Mouse (Mus musculus) kidney, embryonic 14.5 days (tissue): ENCODE data around the gene Spta1. TPM values are rescaled to one million over a fixed set of nuclear protein-coding genes. Genes with fewer than 3 reads are reported as not detected.

Experiments
- ATAC-seq: fragments of 200-750 bp; cut with Nextera tagmentation; 2 replicates; pipeline ENCODE4 v1.8.0; 2017; ENCODE audit warnings: moderate number of reproducible peaks, mild to moderate bottlenecking, moderate TSS enrichment, moderate library complexity; ENCODE audit not compliant: low FRiP score, low TSS enrichment
- H3K27ac ChIP-seq: fragments of 300-500 bp; sonication (generic); 2 replicates; pipeline ENCODE4 v1.5.1; 2014; ENCODE audit warnings: low read depth, mild to moderate bottlenecking, low read length, moderate library complexity, mixed read lengths
- H3K27me3 ChIP-seq: fragments of 300-500 bp; sonication (generic); 2 replicates; pipeline ENCODE4 v1.6.1; 2014; ENCODE audit warnings: mild to moderate bottlenecking, low read length; ENCODE audit not compliant: control insufficient read depth, insufficient read depth
- H3K36me3 ChIP-seq: fragments of 300-500 bp; sonication (generic); 2 replicates; pipeline ENCODE4 v1.6.1; 2014; ENCODE audit warnings: low read length, mixed read lengths; ENCODE audit not compliant: control insufficient read depth, insufficient read depth
- H3K4me1 ChIP-seq: fragments of 300-500 bp; sonication (generic); 2 replicates; pipeline ENCODE4 v1.6.1; 2014; ENCODE audit warnings: low read length, mixed read lengths; ENCODE audit not compliant: control insufficient read depth, insufficient read depth
- H3K4me2 ChIP-seq: fragments of 300-500 bp; sonication (generic); replicated peaks from 2 replicates; pipeline ENCODE4 v1.6.1; 2014; ENCODE audit warnings: low read depth, mild to moderate bottlenecking, low read length
- H3K4me3 ChIP-seq: fragments of 300-500 bp; sonication (generic); 2 replicates; pipeline ENCODE4 v1.5.1; 2014; ENCODE audit warnings: mild to moderate bottlenecking, low read length
- H3K9ac ChIP-seq: fragments of 300-500 bp; sonication (generic); 2 replicates; pipeline ENCODE4 v1.6.1; 2014; ENCODE audit warnings: low read depth, mild to moderate bottlenecking, low read length, moderate library complexity
- H3K9me3 ChIP-seq: fragments of 300-500 bp; sonication (generic); 2 replicates; pipeline ENCODE4 v1.6.1; 2016; ENCODE audit warnings: low read length; ENCODE audit not compliant: control insufficient read depth
- WGBS: fragments of 180-500 bp; shearing (Covaris S2); extraction: QIAGEN DNeasy Blood & Tissue Kit; methylation state at CpG from one replicate; pipeline ENCODE4 v1.1.7; 2014; 5-methylcytosine and 5-hydroxymethylcytosine counted together
- polyA plus RNA-seq: library from polyadenylated mRNA; unstranded; fragments of >200 nt; fragmentation: Nextera tagmentation; extraction: Ambion mirVana; gene quantifications from 2 replicates; pipeline ENCODE4 v1.2.1, GENCODE M21; 2014

Spta1 gene
- polyA plus RNA-seq, 1 experiment from 2014 or later: 0.39 TPM

- Histone ChIP-seq H3K9me3 (no peaks in the 10 kb centered on the region), H3K4me2 (no peak overlapping the region), H3K4me1 (no peaks in the 10 kb centered on the region), H3K36me3 (no peaks in the 10 kb centered on the region), H3K27ac (no peak overlapping the region), H3K27me3 (no peaks in the 10 kb centered on the region), H3K4me3 (no peak overlapping the region), H3K9ac (no peak overlapping the region)
- 93% methylated on average over 10 of the region's 10 CpGs for WGBS
- ATAC-seq: no peak
Measured at GRCm38 (mm10) chr1:174159095-174159494, 13.5 kb upstream of the Spta1 start.

DNA sequence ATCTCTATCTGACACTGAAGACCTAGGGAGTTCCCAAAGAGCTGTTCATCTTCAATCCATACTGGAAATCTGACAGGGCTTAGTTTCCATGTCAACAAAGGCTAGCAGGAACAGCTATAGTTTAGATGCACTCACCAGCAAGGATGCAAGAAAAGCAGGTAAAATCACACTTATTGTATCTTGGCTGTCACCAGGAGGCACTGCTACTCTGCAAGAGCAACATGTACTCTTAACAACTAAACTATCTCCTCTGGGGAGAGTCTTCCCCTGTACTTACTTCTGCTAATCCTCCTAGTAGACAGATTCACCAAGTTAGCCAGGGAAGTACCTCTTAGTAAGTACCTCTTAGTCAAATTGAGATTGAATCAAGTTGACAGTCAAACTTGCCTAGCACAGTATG lies 3.6 kb upstream of the Spta1 start:
- H3K27ac ChIP-seq: no peak overlapping the region
- H3K36me3 ChIP-seq: no peaks in the 10 kb centered on the region
- H3K4me1 ChIP-seq: no peaks in the 10 kb centered on the region
- ATAC-seq: no peak
- H3K4me3 ChIP-seq: no peak overlapping the region
- no peaks in the 10 kb centered on the region for H3K9me3 ChIP-seq
- no peak overlapping the region for H3K4me2 ChIP-seq
- no peaks in the 10 kb centered on the region for H3K27me3 ChIP-seq
- no peak overlapping the region for H3K9ac ChIP-seq

DNA sequence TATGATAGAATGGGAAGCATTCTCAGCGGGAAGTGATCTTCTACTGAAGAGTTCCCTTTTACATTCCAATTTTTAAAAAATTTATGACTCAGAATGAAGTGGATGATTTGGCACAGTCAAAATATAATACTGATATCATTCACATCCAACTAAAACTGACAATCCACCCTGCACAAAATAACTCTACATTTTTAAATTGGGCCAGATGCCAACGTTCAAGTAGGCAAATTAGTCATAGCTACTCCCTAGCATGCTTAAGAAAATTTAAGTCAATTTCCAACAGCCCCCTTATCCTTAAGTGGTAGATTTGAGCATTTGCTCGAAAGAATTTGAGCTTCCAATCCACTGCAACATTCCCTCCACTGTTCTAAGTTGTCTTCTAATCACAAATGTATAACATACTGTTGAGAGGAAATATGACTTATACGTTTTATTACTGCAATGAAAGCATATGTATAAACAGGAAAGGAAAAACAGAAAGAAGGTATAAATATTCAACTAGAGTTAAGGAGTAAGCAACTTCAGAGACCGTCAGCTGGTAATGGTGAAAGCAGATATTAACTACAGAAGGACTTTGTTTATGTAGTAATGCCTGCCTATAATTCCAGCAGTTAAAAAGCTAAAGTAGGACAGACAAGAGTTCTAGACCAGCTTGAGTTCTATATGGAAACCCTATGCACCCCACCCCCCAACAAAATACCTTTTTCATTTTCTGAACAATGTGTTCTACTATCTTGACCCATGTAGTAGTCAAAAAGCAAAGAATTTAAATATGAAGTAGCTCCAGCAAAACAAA lies 1.7 kb upstream of the Spta1 start:
- no peaks in the 10 kb centered on the region for H3K36me3 ChIP-seq
- H3K27me3 ChIP-seq: no peaks in the 10 kb centered on the region
- H3K4me2 ChIP-seq: no peak overlapping the region
- no peak for ATAC-seq
- no peak overlapping the region for H3K4me3 ChIP-seq
- 73% methylated on average over 5 of the region's 5 CpGs for WGBS
- H3K9me3 ChIP-seq: no peaks in the 10 kb centered on the region
- H3K27ac ChIP-seq: no peak overlapping the region
- no peak overlapping the region for H3K9ac ChIP-seq
- H3K4me1 ChIP-seq: no peaks in the 10 kb centered on the region

DNA sequence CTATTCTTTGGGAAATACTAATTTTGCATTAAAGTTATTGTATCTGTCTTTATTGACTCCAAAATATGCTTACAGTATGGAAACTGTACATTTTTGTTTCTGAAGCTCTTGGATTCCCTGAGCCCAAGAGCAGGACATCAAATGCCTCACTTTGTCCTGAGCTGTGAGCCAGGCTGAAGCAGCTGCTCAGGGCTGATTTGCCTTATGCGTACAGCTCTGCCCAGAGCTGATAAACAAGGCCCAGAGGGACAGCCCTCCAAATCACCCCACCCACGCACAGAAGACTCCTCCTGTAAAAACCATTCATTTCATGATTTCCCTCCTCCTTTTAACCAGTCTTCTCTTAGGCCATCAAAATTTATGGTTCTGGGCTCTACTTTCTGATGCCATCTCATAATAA lies 1.0 kb upstream of the Spta1 start:
- 53% methylated on average over 2 of the region's 2 CpGs for WGBS
- ATAC-seq: no peak
- no peaks in the 10 kb centered on the region for H3K27me3 ChIP-seq

DNA sequence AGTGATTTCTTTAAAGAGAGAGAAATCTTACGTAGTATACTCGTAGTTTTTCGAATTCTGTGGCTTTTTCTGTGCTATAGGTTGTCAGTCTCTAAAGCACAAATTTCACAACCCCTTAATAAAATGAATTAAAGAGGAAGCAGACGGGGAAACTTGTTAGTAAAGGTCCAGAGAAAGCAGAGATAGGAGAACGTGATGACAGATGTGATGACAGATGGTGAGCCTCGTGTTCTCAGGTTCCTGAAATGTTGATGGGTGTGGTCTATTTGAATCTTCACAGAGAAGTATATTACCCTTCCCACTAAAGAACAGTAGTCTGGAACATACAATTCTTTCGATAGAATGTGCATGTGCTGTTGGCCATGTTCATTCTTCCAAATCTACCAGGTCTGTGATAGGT lies 32.1 kb downstream of the Spta1 start:
- Histone ChIP-seq H3K36me3 (no peaks in the 10 kb centered on the region), H3K4me1 (no peaks in the 10 kb centered on the region), H3K27ac (no peak overlapping the region), H3K27me3 (no peaks in the 10 kb centered on the region), H3K9me3 (no peaks in the 10 kb centered on the region), H3K4me3 (no peak overlapping the region), H3K9ac (no peak overlapping the region), H3K4me2 (no peak overlapping the region)
- WGBS: 79% methylated on average over 7 of the region's 7 CpGs
- ATAC-seq: no peak

More for the DNA sequence above, 1.0 kb upstream of the Spta1 start:
- no peak overlapping the region for H3K4me2 ChIP-seq
- H3K4me3 ChIP-seq: no peak overlapping the region
- no peaks in the 10 kb centered on the region for H3K36me3 ChIP-seq
- no peak overlapping the region for H3K9ac ChIP-seq
- no peak overlapping the region for H3K27ac ChIP-seq
- no peaks in the 10 kb centered on the region for H3K9me3 ChIP-seq
- no peaks in the 10 kb centered on the region for H3K4me1 ChIP-seq

DNA sequence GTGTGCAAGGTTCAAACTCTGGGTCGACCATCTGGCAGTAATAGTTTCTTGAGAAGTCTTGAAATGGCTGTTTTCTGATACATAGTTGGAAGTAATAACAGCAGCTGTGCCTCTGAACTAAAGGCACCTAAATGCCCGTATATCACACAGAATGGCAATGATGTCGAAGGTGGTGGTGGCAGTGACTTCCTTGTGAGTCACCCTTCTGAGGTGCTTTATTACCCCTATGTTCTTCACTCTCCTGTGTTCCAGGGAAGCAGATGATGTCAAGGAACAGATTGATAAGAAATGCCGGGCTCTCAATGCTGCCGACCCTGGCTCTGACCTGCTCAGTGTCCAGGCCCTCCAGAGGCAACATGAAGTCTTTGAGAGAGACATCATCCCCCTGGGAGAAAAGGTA lies 39.7 kb downstream of the Spta1 start:
- no peak overlapping the region for H3K9ac ChIP-seq
- no peaks in the 10 kb centered on the region for H3K27me3 ChIP-seq
- no peak overlapping the region for H3K27ac ChIP-seq
- H3K36me3 ChIP-seq: no peaks in the 10 kb centered on the region
- no peaks in the 10 kb centered on the region for H3K4me1 ChIP-seq
- WGBS: 85% methylated on average over 5 of the region's 5 CpGs
- ATAC-seq: no peak
- no peak overlapping the region for H3K4me3 ChIP-seq
- H3K9me3 ChIP-seq: no peaks in the 10 kb centered on the region
- H3K4me2 ChIP-seq: no peak overlapping the region

DNA sequence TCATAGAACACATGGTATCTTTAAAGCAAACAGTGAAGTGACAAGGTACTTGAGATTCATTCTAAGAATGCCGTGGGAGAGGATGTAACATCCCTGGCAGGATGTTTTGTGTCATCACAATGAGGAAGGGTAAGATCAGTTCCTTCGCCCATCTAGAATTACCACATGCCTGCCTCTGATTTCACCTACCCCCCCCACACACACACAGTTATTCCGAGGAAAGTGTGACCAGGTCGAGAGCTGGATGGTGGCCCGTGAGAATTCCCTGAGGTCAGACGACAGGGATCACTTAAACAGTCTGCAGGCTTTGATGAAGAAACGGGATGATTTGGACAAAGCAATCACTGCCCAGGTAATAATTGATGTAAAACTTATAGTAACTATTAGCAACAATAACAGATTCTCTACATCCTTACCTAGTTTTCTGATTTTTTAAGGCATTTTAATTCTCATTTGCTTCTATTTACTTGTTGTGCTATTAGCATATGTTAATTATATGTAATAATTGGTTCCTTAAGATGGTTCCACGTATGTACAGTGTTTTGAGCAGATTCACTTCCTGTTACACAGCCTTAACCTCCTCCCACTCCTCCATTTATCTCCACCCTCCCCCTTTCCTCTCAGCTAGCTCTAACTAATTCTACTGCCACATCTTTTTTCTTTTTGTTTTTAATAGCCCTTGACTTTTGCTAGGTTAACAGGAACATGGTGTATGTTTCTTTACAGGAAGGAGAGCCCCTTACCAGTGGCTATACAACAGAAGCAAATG lies 42.9 kb downstream of the Spta1 start:
- Histone ChIP-seq H3K4me2 (no peak overlapping the region), H3K27me3 (no peaks in the 10 kb centered on the region), H3K9me3 (no peaks in the 10 kb centered on the region), H3K9ac (no peak overlapping the region), H3K36me3 (no peaks in the 10 kb centered on the region), H3K4me1 (no peaks in the 10 kb centered on the region), H3K4me3 (no peak overlapping the region), H3K27ac (no peak overlapping the region)
- WGBS: 33% methylated on average over 8 of the region's 8 CpGs
- peak; percentile 49; the same call in 1 of the 2 replicates for ATAC-seq

DNA sequence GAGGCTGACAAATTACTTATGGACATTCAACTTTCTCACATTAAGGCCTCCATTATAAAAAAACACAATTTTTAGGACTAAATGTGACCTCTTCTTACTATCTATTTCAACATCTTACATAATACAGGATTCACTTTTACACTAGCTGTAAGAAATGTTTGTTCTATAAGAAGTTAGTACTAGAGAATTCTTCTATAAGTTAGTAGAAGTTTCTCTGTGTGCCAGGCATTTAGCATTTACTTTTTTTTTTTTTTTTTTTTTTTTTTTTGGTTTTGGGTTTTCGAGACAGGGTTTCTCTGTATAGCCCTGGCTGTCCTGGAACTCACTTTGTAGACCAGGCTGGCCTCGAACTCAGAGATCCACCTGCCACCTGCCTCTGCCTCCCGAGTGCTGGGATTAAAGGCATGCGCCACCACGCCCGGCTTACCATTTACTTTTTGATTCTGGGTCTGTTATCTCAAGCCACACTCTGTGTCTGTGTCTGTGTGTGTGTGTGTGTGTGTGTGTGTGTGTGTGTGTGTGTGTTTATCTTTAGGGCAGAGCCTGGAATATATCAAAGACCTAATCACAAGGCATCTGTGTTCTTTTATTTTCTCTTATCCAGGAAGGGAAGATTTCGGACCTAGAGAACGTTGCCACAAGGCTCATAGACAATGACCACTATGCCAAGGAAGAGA lies 44.1 kb downstream of the Spta1 start:
- Histone ChIP-seq H3K4me2 (no peak overlapping the region), H3K9ac (no peak overlapping the region), H3K9me3 (no peaks in the 10 kb centered on the region), H3K27me3 (no peaks in the 10 kb centered on the region), H3K36me3 (no peaks in the 10 kb centered on the region), H3K4me3 (no peak overlapping the region), H3K4me1 (no peaks in the 10 kb centered on the region), H3K27ac (no peak overlapping the region)
- ATAC-seq: no peak
- WGBS: 95% methylated on average over 8 of the region's 8 CpGs

GRCm38 (mm10) chr1:174239916-174240315 lies 67.3 kb downstream of the Spta1 start:
- WGBS: 95% methylated on average over 4 of the region's 4 CpGs
- Histone ChIP-seq H3K4me3 (no peak overlapping the region), H3K9me3 (no peaks in the 10 kb centered on the region), H3K4me2 (no peak overlapping the region), H3K27ac (no peak overlapping the region), H3K4me1 (no peaks in the 10 kb centered on the region), H3K36me3 (no peaks in the 10 kb centered on the region), H3K27me3 (no peaks in the 10 kb centered on the region), H3K9ac (no peak overlapping the region)
- no peak for ATAC-seq
